Mouse (Mus musculus): ENCODE measurements around the gene Pth2.
"Not testable (repeated sequence)": the region's sequence is repeated elsewhere in the genome, so short reads cannot be mapped to it uniquely, and the experiment has no call there.

Pth2 gene

DNA sequence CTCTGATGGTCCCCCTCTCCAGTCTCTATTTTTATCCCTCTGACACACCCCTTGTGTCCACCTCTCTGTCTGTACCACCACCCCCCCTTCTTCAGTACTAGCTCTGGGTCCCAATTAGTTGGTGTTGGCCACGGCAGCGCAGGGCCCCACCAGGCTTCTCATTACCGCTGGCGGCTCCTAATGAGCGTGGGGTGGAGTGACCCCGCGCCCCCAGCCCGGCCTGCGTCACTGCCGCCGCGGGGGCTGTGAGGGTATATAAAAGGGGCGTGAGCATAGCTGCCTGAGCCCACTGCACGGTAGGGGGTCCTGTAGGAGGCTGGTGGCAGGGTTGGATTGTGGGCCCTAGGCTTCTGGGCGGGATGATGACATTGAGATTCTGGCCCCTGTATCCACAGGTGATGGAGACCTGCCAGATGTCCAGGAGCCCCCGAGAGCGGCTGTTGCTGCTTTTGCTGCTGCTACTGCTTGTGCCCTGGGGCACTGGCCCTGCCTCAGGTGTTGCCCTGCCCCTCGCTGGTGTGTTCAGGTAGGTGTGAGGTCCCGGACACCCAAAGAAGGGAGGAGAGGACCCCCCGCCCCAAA, at the start of gene Pth2:
Pth2 (plus strand) TSS at position 100 of the 582 bp plus-strand sequence.
- no peak for DNase-seq (ENCODE audit: low spot score in 2 of 2)

DNA sequence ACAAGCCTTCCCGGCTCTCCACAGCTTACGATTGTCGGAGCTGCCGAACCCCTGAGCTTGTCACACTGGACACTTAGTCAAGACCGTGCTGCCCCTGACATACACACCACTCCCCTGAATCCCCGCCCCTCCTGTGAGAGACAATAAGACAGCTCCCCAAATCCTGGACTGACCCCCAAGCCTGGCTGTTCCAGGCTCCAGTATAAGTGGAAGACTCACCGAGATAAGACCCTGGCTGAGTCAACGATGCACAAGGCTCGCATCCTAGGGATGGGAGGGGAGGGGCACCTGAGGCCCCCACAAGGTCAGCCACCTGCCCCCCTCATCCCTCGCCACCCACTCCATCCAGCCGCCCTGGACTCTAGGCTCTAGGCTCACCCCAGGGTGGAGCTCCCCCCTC, 48.9 kb upstream of the Pth2 start:
- no peak for DNase-seq (ENCODE audit: low spot score in 2 of 2)

- DNase-seq (ENCODE audit: low spot score in 2 of 2), result no peak
Observed at GRCm38 (mm10) chr7:45133446-45134159, 47.2 kb upstream of the Pth2 start.

DNA sequence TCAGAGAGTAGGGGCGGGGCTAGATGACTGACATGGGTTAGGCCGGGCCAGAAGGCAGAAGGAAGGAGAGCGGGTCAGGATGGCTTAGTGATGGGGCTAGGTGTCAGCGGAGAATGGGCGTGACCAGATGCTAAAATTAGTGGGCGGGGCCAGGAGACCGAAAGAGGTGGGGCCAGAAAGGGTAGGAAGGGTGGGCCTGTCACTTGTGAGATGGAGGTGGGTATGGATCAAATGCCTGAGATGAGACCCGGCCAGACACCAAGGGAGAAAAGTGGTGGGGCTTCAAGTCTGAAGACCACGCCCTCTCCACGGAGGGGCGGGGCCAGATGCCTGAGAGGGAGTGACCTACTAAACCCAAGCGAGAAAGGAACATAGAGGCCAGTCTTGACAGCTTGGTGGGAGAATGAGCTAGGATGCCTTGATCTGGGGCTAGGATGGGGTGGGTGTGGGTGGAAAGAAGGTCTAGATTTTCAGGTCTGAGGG, 46.2 kb upstream of the Pth2 start:
- no peak for DNase-seq (ENCODE audit: low spot score in 2 of 2)

DNA sequence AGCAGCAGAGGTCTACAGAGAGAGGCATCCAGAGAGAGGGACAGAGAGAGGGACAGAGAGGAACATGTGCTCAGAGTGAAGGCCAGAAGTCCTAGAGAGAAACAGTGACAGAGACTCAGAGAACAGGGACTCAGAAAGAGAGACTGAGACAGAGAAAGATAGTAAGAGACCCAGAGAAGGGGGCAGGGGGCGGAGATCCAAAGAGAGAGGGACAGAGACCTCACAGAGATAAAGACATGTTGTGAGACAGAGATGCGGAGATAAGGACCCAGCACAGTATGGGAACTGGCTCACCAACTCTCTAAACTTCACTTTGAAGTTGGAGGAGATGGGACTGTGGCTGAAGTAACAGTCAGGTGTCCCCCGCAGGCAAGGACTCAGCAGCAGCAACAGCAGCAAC, 45.4 kb upstream of the Pth2 start:
- no peak for DNase-seq (ENCODE audit: low spot score in 2 of 2)

- peak; percentile 81 to 83 for DNase-seq (ENCODE audit: low spot score in 2 of 2)
Observed at GRCm38 (mm10) chr7:45135993-45136567, 44.7 kb upstream of the Pth2 start, which contains the start of the genes Gm45713 and Flt3l. Gm45713 (minus strand) TSS chr7:45136231. Flt3l (minus strand) TSS chr7:45136432.

DNA sequence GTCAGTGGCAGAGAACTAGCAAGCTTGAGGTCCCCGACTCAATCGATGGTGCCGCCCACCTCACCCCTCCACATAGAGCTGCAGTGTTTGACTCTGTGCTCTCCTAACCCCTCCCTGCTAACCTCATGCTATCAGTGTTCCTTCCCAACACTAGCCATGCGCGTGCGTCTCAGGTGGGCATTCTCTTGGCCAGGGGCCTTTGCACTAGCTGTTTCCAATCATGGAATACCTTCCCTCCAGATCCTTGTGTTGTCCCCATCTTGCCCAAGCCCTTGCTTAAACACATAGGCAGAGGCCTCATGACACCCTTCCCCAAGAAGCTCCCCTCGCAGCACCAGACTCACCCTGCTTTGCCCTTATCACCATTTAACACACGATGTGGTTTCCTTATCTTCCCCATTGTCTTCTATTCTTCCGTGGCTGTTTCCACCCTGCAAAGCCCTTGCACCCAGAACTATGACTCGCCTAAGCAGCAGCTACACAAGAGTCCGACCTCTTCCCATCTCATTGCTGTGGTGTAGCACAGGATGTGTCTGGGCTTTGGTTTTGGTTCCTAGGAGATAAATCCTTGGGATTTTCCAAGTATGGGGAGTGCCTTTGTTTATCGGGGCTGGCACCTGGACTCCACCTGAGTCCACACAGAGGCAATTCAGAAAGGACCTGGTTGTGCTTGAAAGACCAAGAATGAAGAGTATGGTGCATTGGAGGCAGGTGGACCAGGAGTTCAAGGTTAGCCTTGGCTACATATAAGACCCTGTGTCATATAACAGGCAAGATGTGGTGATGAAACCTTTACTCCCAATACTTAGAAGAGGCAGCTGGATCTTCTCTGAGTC, 43.4 kb upstream of the Pth2 start:
- no peak for DNase-seq (ENCODE audit: low spot score in 2 of 2)

DNA sequence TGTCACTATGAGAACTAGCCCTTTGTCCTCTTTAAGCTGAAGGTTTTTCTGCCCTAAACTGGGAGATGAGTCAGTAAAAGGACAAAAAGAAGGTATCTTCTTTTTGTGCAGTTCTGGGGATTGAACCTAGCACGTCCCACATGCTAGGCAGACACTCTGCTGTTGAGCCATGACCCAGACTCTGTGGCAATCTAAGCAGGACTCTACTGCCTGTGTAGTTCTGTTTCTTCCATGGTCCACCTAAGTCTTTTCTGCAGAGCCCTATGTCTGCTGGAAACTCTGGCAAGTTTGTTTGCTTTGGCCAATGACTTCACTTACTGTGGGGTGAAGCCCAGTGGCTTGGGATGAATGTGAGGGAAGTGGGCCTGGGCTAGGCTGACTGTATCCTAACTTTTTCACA, 42.4 kb upstream of the Pth2 start:
- DNase-seq (ENCODE audit: low spot score in 2 of 2), result no peak

DNA sequence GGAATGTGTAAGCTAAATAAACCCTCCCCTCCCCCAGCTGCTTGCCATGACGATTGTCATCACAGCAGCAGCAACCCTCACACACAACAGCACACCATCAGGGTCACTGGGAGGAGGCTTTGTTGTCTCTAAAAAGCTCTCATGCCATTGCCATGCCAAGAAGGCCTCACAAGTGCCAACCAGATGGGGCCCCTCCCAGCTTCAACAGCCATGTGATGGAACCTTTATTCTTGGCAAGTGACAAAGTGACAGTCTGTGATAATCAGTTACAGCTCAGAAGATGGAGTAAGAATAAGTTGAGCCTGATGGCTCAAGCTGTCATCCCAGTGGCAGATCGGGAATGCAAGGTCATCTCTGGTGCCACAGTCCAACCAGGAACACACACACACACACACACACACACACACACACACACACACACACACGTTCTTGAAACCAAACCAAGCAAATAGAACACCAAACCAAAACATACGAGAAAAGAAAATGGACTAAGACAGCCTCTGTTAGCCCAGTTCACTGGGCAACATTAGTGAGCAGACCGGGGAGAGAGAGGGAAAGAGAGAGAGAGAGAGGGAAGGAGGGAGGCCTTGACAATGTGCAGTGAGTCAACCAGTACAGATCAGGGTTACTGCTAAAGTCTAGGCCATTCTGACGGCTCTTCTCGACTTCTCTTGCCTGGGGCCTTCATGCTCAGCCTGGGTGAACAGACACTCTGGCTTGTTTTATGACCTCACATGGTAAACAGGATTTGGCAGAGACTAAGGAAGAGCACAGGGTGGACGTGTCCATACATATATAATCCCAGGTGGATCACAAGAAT, 40.7 kb upstream of the Pth2 start:
- no peak for DNase-seq (ENCODE audit: low spot score in 2 of 2)

- DNase-seq (ENCODE audit: low spot score in 2 of 2), result no peak
Observed at GRCm38 (mm10) chr7:45141319-45141718, 39.5 kb upstream of the Pth2 start.

- DNase-seq (ENCODE audit: low spot score in 2 of 2), result no peak
Observed at GRCm38 (mm10) chr7:45141914-45142313, 38.9 kb upstream of the Pth2 start.

- no peak for DNase-seq (ENCODE audit: low spot score in 2 of 2)
Observed at GRCm38 (mm10) chr7:45144368-45145174, 36.2 kb upstream of the Pth2 start.

DNA sequence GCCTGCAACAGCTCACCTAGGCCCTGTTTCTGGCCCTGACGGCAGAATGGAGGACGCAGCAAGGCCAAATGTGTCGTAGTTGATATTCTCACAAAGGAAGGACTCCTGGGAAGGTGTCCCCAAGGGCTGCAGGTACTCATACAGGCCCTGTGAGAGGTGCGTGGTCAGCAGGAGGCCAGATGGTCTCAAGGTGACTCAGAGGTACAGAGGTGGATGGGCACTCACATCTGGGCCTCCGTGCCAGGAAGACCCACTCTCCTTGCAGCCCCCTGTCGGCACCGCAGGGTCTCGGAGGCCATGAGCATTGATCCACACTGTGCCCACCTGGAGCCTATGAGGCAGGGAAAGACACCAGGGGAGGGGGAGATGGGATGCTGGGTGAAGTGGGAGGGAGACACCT, 35.3 kb upstream of the Pth2 start:
- no peak for DNase-seq (ENCODE audit: low spot score in 2 of 2)

DNA sequence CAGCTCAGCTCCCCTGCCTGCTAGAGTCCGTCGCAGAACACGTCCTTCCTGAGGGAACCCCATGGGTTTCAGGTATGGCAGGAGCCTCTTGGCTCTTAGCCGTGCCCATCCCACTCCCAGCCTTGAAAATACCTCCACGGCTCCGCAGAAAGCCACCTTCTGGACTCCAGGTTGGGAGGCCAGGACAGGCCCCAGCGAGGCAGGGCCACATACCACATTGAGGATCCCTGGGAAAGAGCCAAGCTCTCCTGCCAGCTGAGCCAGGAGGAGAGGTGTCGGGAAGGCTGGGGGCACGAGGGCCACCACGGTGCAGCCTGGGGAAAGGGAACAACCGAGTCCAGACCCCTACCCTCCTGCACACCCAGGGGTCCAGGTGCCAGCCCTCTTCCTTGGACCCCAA, 33.5 kb upstream of the Pth2 start:
- no peak for DNase-seq (ENCODE audit: low spot score in 2 of 2)

- no peak for DNase-seq (ENCODE audit: low spot score in 2 of 2)
Observed at GRCm38 (mm10) chr7:45147899-45148298, 32.9 kb upstream of the Pth2 start.

- no peak for DNase-seq (ENCODE audit: low spot score in 2 of 2)
Observed at GRCm38 (mm10) chr7:45148534-45149098, 32.2 kb upstream of the Pth2 start.

DNA sequence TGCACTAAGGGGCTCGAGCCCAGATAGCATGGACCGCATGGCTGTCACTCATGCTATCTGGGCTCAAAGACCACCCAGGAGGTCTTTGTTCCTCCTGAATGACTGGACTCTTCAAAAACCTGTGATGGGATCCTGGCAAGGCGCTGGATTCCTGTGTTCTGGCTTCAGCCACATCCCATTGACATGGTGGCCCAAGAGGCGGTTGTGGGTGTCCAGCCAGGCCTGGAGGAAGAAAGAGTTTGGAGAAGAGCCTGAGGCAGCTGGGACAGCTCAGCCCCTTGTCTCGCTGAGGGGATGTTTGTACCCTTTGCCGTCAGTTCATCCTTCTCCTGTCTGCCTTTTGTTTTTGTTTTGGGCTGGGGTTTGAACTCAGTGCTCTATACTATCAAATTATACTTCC, 31.2 kb upstream of the Pth2 start:
- DNase-seq (ENCODE audit: low spot score in 2 of 2), result no peak

DNA sequence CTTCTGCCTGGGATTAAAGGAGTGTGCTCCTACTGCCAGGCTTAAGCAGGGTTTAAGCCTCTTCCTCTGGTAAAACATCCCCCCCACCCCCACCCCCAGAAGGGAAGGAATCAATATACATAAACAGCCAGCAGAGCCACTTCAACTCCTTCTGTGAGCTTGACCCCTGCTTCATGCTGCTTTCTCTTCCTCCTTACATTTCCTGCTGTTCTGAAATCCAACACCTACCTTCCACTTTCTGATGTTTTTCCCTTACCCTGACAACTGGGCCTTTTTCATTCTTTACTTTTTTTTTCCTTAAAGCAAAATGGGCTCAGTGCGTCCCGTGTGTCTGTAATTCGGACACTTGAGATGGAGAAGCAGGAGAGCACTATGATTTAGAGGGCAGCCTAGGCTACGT, 30.5 kb upstream of the Pth2 start:
- DNase-seq (ENCODE audit: low spot score in 2 of 2), result no peak

DNA sequence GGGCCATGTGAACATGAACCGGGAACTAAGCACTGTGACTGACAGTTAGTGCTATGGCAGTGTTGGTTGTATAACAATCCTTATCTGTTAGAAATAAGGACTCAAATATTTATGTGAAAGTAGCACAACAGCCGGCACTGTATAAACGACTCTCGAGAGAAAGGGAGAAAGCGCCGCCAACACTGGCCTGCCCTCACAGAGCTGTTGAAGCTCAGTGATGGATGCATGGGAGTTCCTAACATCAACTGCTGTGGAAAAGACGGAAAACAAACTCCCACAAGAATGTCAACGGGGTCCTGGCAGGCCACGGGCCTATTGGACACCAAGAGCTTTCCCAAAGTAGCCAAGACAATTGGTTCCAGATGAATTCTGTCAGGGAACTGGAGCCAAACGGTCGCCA, 29.5 kb upstream of the Pth2 start:
- DNase-seq (ENCODE audit: low spot score in 2 of 2), result no peak

DNA sequence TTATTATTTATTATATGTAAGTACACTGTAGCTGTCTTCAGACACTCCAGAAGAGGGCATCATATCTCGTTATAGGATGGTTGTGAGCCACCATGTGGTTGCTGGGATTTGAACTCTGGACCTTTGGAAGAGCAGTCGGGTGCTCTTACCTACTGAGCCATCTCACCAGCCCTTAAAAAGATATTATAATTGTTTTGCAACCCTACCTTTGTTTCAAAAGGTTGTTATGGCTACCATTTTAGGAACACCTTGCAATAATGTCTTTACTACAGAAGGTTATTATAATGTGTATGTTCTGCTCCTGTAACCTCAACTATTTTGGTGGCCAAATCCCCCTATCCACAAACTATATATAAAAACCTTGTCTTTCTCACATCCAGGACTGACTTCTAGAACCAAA, 27.7 kb upstream of the Pth2 start:
- not testable (repeated sequence) for DNase-seq (ENCODE audit: low spot score in 2 of 2)

Data from frontal cortex, postnatal 14 days (tissue).